Mouse (Mus musculus) adrenal gland, postnatal 36 days (tissue): Measurements from ENCODE around the gene Herpud1. TPM values are rescaled to one million over a fixed set of nuclear protein-coding genes. Genes with fewer than 3 reads are reported as not detected.

Experiments
- DNase-seq, 2 experiments: peaks; one replicate each; pipeline ENCODE4 v3.0.0; 2021; ENCODE audit warnings: mixed read lengths in 1 of 2
- long read RNA-seq, 2 experiments: library from polyadenylated mRNA; stranded (forward); transcript quantifications; one replicate each; pipeline ENCODE4 v2.0.0; 2021; ENCODE audit warnings: borderline sequencing depth in 2 of 2
- total RNA-seq, 2 experiments: library from RNA; stranded (reverse); gene quantifications; 2 replicates each; pipeline ENCODE4 v1.2.3; 2021

Gene Herpud1
- 100 to 1,000 TPM; 109 to 110 TPM for total RNA-seq
- long read RNA-seq, experiment 1, transcript Herpud1-205 (8 exons, 1,952 nt) = major isoform, 181 of 229 reads
- long read RNA-seq, experiment 1, transcript Herpud1-201 (8 exons, 1,873 nt) = minor isoform, 18 of 229 reads
- long read RNA-seq, experiment 1, partial matches to known transcripts = 8 of 229 reads
- long read RNA-seq, experiment 1, other reads (novel, unspliced or antisense) = 22 of 229 reads
- long read RNA-seq, experiment 2, transcript Herpud1-201 (8 exons, 1,873 nt) = minor isoform, 7 of 96 reads
- long read RNA-seq, experiment 2, transcript Herpud1-205 (8 exons, 1,952 nt) = major isoform, 79 of 96 reads
- long read RNA-seq, experiment 2, partial matches to known transcripts = 2 of 96 reads
- long read RNA-seq, experiment 2, other reads (novel, unspliced or antisense) = 8 of 96 reads

- DNase-seq = peak; percentile 98 to 99
Measured at GRCm38 (mm10) chr8:94386214-94387026, at the start of gene Herpud1. Gene Herpud1 (plus strand): TSS chr8:94386438.

DNA sequence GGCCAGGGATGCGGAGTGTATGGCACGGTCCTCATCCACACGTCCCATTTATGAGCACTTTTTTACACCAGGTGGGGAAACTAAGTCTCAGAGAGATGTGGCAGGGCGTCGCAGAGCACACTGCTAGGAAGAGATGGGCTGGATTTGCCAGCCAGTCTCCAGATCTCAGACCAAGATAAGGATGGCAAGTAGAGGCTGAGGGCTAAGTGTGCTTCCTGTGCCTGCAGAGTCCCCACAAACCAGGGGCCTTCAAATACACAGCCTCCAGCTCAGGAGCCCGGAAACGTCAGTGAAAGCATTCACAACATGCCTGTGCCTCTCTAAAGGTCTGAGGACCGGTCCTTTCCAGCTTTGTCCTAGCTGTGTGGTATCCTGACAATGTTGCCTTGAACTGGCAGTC is 48.7 kb upstream of the Herpud1 start:
- no peak for DNase-seq

- DNase-seq = no peak
Measured at GRCm38 (mm10) chr8:94340796-94341195, 45.4 kb upstream of the Herpud1 start.

DNA sequence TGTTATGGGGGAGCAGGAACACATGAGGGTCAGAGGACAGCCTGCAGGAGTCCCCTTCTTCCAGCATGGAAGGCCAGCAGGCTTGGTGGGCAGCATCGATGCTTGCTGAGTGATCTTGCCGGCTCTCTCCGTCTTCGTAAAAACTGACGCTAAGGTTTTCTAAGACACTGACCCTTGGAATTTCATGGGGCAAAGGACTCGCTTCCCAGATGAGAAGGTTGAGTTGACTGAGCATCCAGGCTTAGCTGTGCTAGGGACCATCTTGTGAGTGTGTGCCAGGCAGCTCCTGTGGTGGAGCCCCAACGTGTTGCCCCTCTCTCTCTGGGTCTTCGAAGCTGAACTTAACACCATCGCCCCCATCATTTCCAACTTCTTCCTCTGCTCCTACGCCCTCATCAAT is 43.5 kb upstream of the Herpud1 start:
- no peak for DNase-seq

- peak; percentile 81 to 86 for DNase-seq
Measured at GRCm38 (mm10) chr8:94343290-94343689, 42.9 kb upstream of the Herpud1 start.

DNA sequence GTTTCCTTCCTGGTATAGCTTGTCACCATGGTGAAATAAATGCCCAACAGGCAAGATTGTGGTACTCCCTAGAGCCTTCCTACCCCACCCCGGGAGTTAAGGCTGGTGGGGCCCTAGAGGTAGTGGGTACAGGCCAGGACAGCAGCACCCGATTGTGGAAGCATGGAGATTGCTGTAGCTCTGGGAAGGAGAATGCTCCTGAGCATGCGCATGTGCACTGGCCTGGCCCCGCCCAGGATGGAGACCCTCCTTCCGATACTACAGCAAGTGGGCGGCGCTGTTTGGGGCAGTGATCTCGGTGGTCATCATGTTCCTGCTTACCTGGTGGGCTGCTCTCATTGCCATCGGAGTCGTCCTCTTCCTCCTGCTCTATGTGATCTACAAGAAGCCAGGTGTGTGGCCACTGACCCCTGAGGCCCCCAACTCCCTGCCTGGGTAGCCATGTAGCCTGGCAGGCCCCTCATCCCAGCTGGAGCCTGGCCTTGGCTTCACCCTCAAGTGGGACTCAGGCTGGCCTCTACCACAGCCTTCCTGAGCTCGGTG is 42.4 kb upstream of the Herpud1 start:
- DNase-seq = no peak

- no peak for DNase-seq
Measured at GRCm38 (mm10) chr8:94345657-94346056, 40.6 kb upstream of the Herpud1 start.

GRCm38 (mm10) chr8:94346264-94346663 is 40.0 kb upstream of the Herpud1 start:
- DNase-seq = no peak

GRCm38 (mm10) chr8:94348425-94348824 is 37.8 kb upstream of the Herpud1 start:
- DNase-seq = no peak

DNA sequence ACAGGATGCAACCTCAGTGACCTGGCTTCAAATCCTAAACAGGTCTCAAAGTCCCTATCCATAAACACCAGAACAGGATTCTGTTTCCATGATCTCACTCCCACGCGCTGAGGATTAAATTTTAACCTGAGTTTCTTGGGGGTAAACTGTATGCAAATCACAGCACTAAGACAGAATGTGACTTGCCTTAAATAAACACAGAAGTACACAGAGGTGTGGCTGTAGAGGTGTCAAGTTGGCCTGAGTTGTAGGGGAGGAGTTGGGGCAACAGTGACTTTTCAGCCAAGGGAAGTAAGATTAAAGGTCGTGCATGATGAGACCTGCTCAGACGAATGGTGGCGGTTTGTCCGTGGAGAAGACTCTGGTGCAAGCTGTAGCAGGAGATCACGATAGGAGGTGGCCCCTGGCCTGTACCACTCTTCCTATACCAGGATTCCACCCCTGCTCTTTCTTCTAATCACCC is 32.1 kb upstream of the Herpud1 start:
- no peak for DNase-seq

DNA sequence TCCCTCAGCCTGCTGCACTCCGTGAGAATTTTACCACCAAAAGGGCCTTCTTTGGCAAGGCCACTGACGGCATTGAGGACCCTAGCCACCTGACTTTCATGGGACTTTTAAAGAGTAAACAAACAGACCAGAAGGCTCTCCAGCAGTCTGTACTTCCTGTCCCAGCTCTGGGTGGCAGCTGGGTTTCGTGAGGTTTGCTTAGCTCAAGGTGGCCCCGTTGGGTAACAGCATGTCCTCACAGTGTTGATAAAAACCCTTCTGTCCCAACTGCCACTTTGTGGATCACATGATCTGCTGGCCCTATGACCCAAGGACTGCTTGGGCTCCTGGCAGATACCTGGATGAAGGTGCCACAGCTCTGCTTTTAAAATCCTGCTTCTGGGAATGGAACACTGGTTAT is 31.7 kb upstream of the Herpud1 start:
- DNase-seq = no peak

DNA sequence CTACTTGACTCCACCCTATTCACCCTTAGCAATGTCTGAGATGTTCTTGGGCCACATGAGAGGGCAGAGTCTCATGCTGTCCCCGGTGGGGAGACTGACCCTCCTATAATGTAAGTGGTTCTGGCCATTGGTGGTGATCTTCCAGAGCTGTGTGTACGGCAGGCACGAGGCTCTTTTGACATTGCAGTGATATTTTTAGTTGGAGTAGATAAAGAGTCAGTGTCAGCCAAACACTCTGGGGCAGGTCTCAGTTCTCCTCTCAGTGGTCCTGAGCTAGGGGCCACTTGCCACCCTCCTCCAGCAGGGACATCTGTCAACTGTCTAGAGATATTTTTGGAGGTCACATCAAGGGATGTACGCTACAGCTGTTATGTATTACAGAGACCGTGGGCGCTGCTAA is 29.0 kb upstream of the Herpud1 start:
- DNase-seq = no peak

DNA sequence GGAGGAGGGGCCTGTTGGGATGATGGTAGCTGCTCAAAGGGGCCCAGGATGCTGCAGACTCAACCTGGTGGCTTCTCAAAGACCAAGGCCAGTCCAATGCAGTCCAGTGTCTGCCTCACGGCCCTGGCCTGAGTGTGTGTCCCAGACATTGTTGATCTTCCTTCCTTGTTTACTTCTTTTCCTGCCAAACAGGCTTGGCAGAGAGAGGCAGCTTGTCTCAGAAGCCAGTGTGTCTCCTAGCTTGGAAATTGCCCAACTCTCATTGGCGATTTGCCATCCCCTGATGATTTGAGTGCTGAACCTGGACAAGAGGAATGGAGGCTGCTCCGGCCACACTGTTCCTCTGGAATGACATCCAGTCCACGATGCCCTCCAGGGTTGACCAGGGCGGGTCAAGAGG is 27.7 kb upstream of the Herpud1 start:
- DNase-seq = peak; percentile 85 to 89

- no peak for DNase-seq
Measured at GRCm38 (mm10) chr8:94361774-94362431, 24.3 kb upstream of the Herpud1 start.

DNA sequence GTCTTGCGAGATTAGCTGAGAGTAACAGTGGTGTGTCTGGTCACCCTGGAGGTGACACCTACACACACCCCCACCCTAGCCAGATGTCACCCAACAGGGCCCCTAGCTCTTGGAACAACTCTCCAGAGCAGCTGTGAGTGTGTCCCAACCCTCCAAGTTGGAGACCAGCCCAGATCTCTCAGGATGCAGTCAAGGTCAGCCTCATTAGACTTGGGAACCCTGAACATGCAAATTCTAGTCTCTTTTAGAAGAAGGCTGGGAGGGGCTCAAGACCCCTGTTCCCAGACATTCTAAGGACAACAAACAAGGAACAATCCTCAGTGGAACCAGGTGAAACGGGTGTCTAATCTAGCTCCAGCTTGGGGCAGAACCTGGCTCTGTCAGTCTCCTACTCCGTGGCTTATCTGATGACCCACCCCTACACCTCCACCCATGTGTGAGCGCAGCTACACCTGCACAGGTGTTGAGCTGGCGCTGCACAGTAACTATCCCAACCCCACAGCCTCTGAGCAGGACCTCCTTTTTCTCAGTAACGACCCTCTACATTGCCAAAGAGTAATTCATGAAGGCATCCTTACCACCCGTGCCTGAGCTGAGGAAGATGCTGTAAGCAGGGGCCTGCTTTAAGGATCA is 23.5 kb upstream of the Herpud1 start:
- DNase-seq = peak; percentile 42 to 57

DNA sequence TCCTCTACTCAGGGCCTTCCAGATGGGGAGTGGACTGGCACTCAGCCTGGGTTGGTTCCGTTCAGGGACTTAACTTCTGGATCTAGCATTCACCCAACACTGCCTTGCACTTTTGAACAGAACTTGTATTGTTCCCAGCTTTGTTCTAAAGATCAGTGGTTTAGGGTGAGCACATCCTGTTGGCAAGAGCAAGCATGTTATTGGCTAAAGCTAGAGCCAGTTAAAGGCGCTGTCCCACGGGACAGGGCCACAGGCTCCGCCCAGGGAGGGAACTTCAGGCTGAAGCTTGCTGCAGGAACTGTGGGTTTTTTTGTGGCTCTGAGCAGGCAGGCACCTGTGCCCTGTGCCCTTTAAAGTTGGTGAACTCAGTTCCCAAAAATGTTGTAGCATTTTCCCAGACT is 22.9 kb upstream of the Herpud1 start:
- DNase-seq = peak; percentile 72 to 86

- DNase-seq = peak; percentile 76 to 78
Measured at GRCm38 (mm10) chr8:94363906-94364305, 22.3 kb upstream of the Herpud1 start.

DNA sequence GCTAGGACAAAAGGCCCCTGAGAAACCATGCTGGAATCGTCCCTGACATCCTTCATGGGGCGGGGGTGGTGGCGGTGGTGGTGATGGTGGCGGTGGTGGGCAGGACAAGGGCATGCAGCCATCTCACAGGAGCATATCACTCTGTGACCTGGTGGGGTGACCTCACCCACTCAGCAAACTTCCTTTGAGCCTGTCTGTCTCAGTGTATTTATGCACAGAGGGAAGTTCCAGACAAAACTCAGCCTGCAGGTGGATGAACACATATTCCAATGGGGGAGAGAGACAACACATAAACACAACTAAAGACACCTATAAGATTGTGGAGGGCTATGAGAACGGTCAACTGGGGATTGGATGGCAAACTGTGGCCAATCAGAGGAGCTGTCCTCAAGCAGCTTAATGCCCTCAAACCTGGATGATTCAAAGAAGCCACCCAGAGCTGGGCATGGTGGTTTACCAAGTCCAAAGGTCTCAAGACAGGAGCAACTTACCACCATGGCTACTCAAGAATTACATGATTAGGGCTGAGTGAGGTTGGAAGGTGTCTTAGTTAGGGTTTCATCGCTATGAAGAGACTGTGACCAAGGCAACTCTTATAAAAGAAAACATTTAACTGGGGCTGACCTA is 21.4 kb upstream of the Herpud1 start:
- DNase-seq = no peak

GRCm38 (mm10) chr8:94365410-94365981 is 20.7 kb upstream of the Herpud1 start:
- DNase-seq = peak; percentile 68 to 72

- DNase-seq = no peak
Measured at GRCm38 (mm10) chr8:94370839-94371238, 15.4 kb upstream of the Herpud1 start.
